Mouse (Mus musculus): Measurements from ENCODE around the gene Bnip2.

DNA sequence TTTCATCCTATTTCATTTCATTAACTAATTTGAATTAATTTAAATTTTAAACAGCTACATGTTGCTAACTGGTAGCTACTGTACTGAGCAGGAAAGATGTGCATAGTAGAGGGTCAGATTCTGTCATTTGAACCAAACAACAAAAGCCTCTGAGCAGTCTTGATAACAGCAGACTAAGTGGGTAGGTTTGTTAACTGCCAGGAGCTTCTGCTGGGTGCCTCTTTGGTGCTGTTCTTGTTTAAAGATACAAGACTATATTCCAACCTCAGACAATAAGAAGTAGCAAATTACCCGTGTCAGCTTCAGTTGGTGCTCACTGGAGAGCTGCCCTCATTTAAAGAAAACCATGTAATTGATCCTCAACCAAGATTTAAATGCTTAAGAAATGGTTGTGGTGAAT lies 32.3 kb downstream of the Bnip2 start:
- TF ChIP-seq ZC3H11A (IDR thresholded peaks at IDR 0.05; ENCODE audit: borderline replicate concordance, low read depth, low read length) (no peak), HCFC1 (IDR thresholded peaks at IDR 0.05; ENCODE audit: borderline replicate concordance, insufficient read depth, low read length) (no peak)

Data from ES-E14 (cell line).